In the genomic region with DNA sequence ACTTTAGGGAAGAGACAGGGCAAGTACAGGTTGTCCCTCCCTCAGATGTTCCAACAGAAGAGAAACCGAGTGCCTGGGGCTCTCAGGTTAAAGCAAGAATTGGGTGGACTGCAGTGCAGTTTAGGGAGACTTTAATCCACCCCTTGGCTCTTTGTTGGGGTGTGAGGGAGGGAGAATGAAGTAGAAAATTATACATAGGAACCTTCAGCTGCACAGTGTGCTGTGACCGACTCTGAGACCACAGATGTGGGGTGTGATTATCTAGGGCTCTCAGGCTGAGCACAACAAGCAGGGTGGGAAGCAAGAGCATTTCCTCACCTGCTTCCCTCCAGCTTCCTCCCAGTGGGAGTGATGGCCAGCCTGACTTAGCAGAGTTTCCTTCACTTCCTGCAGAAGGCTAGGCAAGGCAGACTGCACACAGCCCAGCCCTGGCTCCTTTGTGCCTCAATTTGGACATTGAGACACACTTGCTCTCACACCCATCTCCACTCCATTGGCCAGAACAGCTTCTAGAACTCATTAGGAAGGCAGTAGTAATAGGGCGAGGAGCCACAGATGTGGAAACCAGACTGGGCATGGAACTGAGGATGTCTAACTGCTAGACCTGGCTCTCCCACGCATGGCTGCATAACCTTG, we compare ENCODE assay signal across 7 mouse cellular contexts. TPM values are rescaled to one million over a fixed set of nuclear protein-coding genes. Genes with fewer than 3 reads are reported as not detected.
DNase-seq lines count a peak whose midpoint lies in the region; ATAC-seq lines count a peak whose summit lies in the region.

No protein-coding gene starts in this region.

- no peaks in the 10 kb centered on the region for H3K9me3 ChIP-seq in heart, embryonic 12.5 days (replicated peaks)
- no peaks in the 10 kb centered on the region for H3K9me3 ChIP-seq in limb, embryonic 15.5 days

- no peak for ATAC-seq in heart, embryonic 12.5 days (ENCODE audit: insufficient number of reproducible peaks, low FRiP score)
- ATAC-seq in limb, embryonic 15.5 days (ENCODE audit: insufficient number of reproducible peaks, low FRiP score, low TSS enrichment, low read depth), result no peak

- no peak overlapping the region for H3K9ac ChIP-seq in heart, embryonic 12.5 days
- no peak overlapping the region for H3K9ac ChIP-seq in limb, embryonic 15.5 days

- H3K4me1 ChIP-seq in heart, embryonic 12.5 days (replicated peaks), result peaks cover 63% of the 10 kb centered on the region
- peaks cover 37% of the 10 kb centered on the region for H3K4me1 ChIP-seq in limb, embryonic 15.5 days

- 65% methylated on average over 4 of the region's 4 CpGs for WGBS in heart, embryonic 12.5 days
- 70% methylated on average over 4 of the region's 4 CpGs for WGBS in limb, embryonic 15.5 days

- DNase-seq in retina, postnatal 1 day, result peak; percentile 5
- no peak for DNase-seq in retina, embryonic 14.5 days (ENCODE audit: low spot score)
- DNase-seq in right cerebral cortex, postnatal 25 days, result no peak
- DNase-seq in layer of hippocampus, postnatal 36 days, result no peak
- no peak for DNase-seq in spleen, postnatal 36 days (ENCODE audit: low spot score in 2 of 2)

- no peak overlapping the region for H3K4me3 ChIP-seq in heart, embryonic 12.5 days
- H3K4me3 ChIP-seq in limb, embryonic 15.5 days, result no peak overlapping the region

- peak overlapping the region; percentile 7 for H3K27ac ChIP-seq in heart, embryonic 12.5 days (ENCODE audit: poor library complexity, severe bottlenecking)
- H3K27ac ChIP-seq in limb, embryonic 15.5 days, result peak overlapping the region; percentile 85

- peaks cover 9% of the 10 kb centered on the region; the same call in 1 of the 2 replicates for H3K36me3 ChIP-seq in heart, embryonic 12.5 days
- H3K36me3 ChIP-seq in limb, embryonic 15.5 days, result no peaks in the 10 kb centered on the region

- no peaks in the 10 kb centered on the region for H3K27me3 ChIP-seq in heart, embryonic 12.5 days (replicated peaks)
- no peaks in the 10 kb centered on the region for H3K27me3 ChIP-seq in limb, embryonic 15.5 days

- no peak overlapping the region for H3K4me2 ChIP-seq in heart, embryonic 12.5 days
- H3K4me2 ChIP-seq in limb, embryonic 15.5 days, result no peak overlapping the region

RNA-seq across cellular contexts. Expression of gene Tmbim1, which starts 25.7 kb away (rescaled TPM):
- 41.1 and 42.9 TPM in 2 replicates for polyA plus RNA-seq in heart, embryonic 12.5 days (2016; fragmentation: Nextera tagmentation; extraction: Ambion mirVana)
- polyA plus RNA-seq in limb, embryonic 15.5 days (2015; fragmentation: Nextera tagmentation; extraction: Ambion mirVana), result 58.8 and 69.6 TPM in 2 replicates
- total RNA-seq in layer of hippocampus, postnatal 36 days (2021), result 10 to 100 TPM; 25.1 to 25.4 TPM

RNA-seq across cellular contexts. Expression of gene Catip, which starts 30.7 kb away (rescaled TPM):
- 0.46 TPM in 2 replicates for polyA plus RNA-seq in heart, embryonic 12.5 days (2016; fragmentation: Nextera tagmentation; extraction: Ambion mirVana)
- 1.6 and 2.0 TPM in 2 replicates for polyA plus RNA-seq in limb, embryonic 15.5 days (2015; fragmentation: Nextera tagmentation; extraction: Ambion mirVana)
- total RNA-seq in layer of hippocampus, postnatal 36 days (2021), result 1 to 10 TPM; 1.0 to 1.2 TPM

RNA-seq across cellular contexts. Expression of gene Slc11a1, which starts 43.8 kb away (rescaled TPM):
- 1.3 and 1.5 TPM in 2 replicates for polyA plus RNA-seq in heart, embryonic 12.5 days (2016; fragmentation: Nextera tagmentation; extraction: Ambion mirVana)
- polyA plus RNA-seq in limb, embryonic 15.5 days (2015; fragmentation: Nextera tagmentation; extraction: Ambion mirVana), result 3.4 and 4.4 TPM in 2 replicates
- 1 to 10 TPM; 2.6 to 3.6 TPM for total RNA-seq in layer of hippocampus, postnatal 36 days (2021)

RNA-seq across cellular contexts. Expression of gene Pnkd, which starts 46.4 kb away (rescaled TPM):
- 215 and 216 TPM in 2 replicates for polyA plus RNA-seq in heart, embryonic 12.5 days (2016; fragmentation: Nextera tagmentation; extraction: Ambion mirVana)
- polyA plus RNA-seq in limb, embryonic 15.5 days (2015; fragmentation: Nextera tagmentation; extraction: Ambion mirVana), result 104 and 114 TPM in 2 replicates
- total RNA-seq in layer of hippocampus, postnatal 36 days (2021), result 100 to 1,000 TPM; 168 to 188 TPM

RNA-seq across cellular contexts. Expression of gene Aamp, which starts 46.6 kb away (rescaled TPM):
- polyA plus RNA-seq in heart, embryonic 12.5 days (2016; fragmentation: Nextera tagmentation; extraction: Ambion mirVana), result 169 and 171 TPM in 2 replicates
- polyA plus RNA-seq in limb, embryonic 15.5 days (2015; fragmentation: Nextera tagmentation; extraction: Ambion mirVana), result 232 and 249 TPM in 2 replicates
- total RNA-seq in layer of hippocampus, postnatal 36 days (2021), result 100 to 1,000 TPM; 148 to 159 TPM
